Mouse (Mus musculus): ENCODE measurements around the gene Hsd17b11. TPM values are rescaled to one million over a fixed set of nuclear protein-coding genes. Genes with fewer than 3 reads are reported as not detected.

Hsd17b11 gene
- polyA plus RNA-seq, 1 experiment from 2014 or later: 19.1 TPM

- H3K9ac ChIP-seq (ENCODE audit: low read length): no peak overlapping the region
- no peak for ATAC-seq (ENCODE audit: low FRiP score, low TSS enrichment)
- H3K4me3 ChIP-seq (ENCODE audit: low read depth, low read length): no peak overlapping the region
- no peak overlapping the region; the same call in 1 of the 2 replicates for H3K27ac ChIP-seq (replicated peaks)
- H3K4me1 ChIP-seq (replicated peaks; ENCODE audit: control insufficient read depth, insufficient read depth): no peaks in the 10 kb centered on the region
- TF ChIP-seq CTCF (IDR thresholded peaks at IDR 0.05; ENCODE audit: low read depth) (no peak), EP300 (optimal IDR thresholded peaks at IDR 0.05) (no peak)
- no peaks in the 10 kb centered on the region for H3K9me3 ChIP-seq (ENCODE audit: control insufficient read depth, low read length)
- WGBS: 78% methylated on average over 5 of the region's 5 CpGs
- H3K36me3 ChIP-seq (ENCODE audit: control insufficient read depth, insufficient read depth, low read length): peaks cover 8% of the 10 kb centered on the region; the same call in 1 of the 2 replicates
- no peaks in the 10 kb centered on the region for H3K27me3 ChIP-seq (ENCODE audit: control insufficient read depth, insufficient read depth, low read length)
- no peak for DNase-seq (ENCODE audit: low spot score)
- H3K4me2 ChIP-seq (replicated peaks; ENCODE audit: low read depth): no peak overlapping the region
Measured at GRCm38 (mm10) chr5:104060429-104060828, 38.7 kb upstream of the Hsd17b11 start.

- Histone ChIP-seq H3K4me2 (replicated peaks; ENCODE audit: low read depth) (no peak overlapping the region), H3K9me3 (ENCODE audit: control insufficient read depth, low read length) (no peaks in the 10 kb centered on the region), H3K4me3 (ENCODE audit: low read depth, low read length) (no peak overlapping the region), H3K27ac (replicated peaks) (no peak overlapping the region), H3K27me3 (ENCODE audit: control insufficient read depth, insufficient read depth, low read length) (no peaks in the 10 kb centered on the region), H3K4me1 (replicated peaks; ENCODE audit: control insufficient read depth, insufficient read depth) (no peaks in the 10 kb centered on the region), H3K9ac (ENCODE audit: low read length) (no peak overlapping the region), H3K36me3 (ENCODE audit: control insufficient read depth, insufficient read depth, low read length) (peaks cover 8% of the 10 kb centered on the region; the same call in 1 of the 2 replicates)
- 40% methylated on average over 9 of the region's 9 CpGs for WGBS
- no peak for TF ChIP-seq EP300 (optimal IDR thresholded peaks at IDR 0.05)
- peak; percentile 26; the same call in 1 of the 2 replicates for TF ChIP-seq CTCF (IDR thresholded peaks at IDR 0.05; ENCODE audit: low read depth)
- DNase-seq (ENCODE audit: low spot score): no peak
- ATAC-seq (ENCODE audit: low FRiP score, low TSS enrichment): 0 out of 2 replicates have a peak, but pooled peaks have one; percentile 56
Measured at GRCm38 (mm10) chr5:104059628-104060027, 37.9 kb upstream of the Hsd17b11 start.

- no peak for TF ChIP-seq EP300 (optimal IDR thresholded peaks at IDR 0.05)
- peak; percentile 76 for TF ChIP-seq CTCF (IDR thresholded peaks at IDR 0.05; ENCODE audit: low read depth)
Measured at GRCm38 (mm10) chr5:104058021-104058420, 36.3 kb upstream of the Hsd17b11 start.

GRCm38 (mm10) chr5:104056295-104056694 lies 34.6 kb upstream of the Hsd17b11 start:
- Histone ChIP-seq H3K4me3 (ENCODE audit: low read depth, low read length) (no peak overlapping the region), H3K9me3 (ENCODE audit: control insufficient read depth, low read length) (no peaks in the 10 kb centered on the region), H3K36me3 (ENCODE audit: control insufficient read depth, insufficient read depth, low read length) (peaks cover 7% of the 10 kb centered on the region), H3K9ac (ENCODE audit: low read length) (no peak overlapping the region), H3K27me3 (ENCODE audit: control insufficient read depth, insufficient read depth, low read length) (no peaks in the 10 kb centered on the region), H3K27ac (replicated peaks) (no peak overlapping the region), H3K4me2 (replicated peaks; ENCODE audit: low read depth) (no peak overlapping the region), H3K4me1 (replicated peaks; ENCODE audit: control insufficient read depth, insufficient read depth) (no peaks in the 10 kb centered on the region)
- DNase-seq (ENCODE audit: low spot score) (no peak), ATAC-seq (ENCODE audit: low FRiP score, low TSS enrichment) (no peak)
- TF ChIP-seq EP300 (optimal IDR thresholded peaks at IDR 0.05): no peak
- TF ChIP-seq CTCF (IDR thresholded peaks at IDR 0.05; ENCODE audit: low read depth): no peak
- WGBS: 85% methylated on average over 7 of the region's 7 CpGs

More at GRCm38 (mm10) chr5:104058021-104058420, 36.3 kb upstream of the Hsd17b11 start:
- no peaks in the 10 kb centered on the region for H3K27me3 ChIP-seq (ENCODE audit: control insufficient read depth, insufficient read depth, low read length)
- no peaks in the 10 kb centered on the region for H3K9me3 ChIP-seq (ENCODE audit: control insufficient read depth, low read length)
- peak; percentile 59 for DNase-seq (ENCODE audit: low spot score)
- H3K4me3 ChIP-seq (ENCODE audit: low read depth, low read length): no peak overlapping the region
- H3K27ac ChIP-seq (replicated peaks): no peak overlapping the region
- H3K4me1 ChIP-seq (replicated peaks; ENCODE audit: control insufficient read depth, insufficient read depth): no peaks in the 10 kb centered on the region
- H3K36me3 ChIP-seq (ENCODE audit: control insufficient read depth, insufficient read depth, low read length): peaks cover 5% of the 10 kb centered on the region; the same call in 1 of the 2 replicates
- H3K9ac ChIP-seq (ENCODE audit: low read length): no peak overlapping the region
- 66% methylated on average over 15 of the region's 15 CpGs for WGBS
- H3K4me2 ChIP-seq (replicated peaks; ENCODE audit: low read depth): no peak overlapping the region
- no peak for ATAC-seq (ENCODE audit: low FRiP score, low TSS enrichment)

- Histone ChIP-seq H3K9me3 (ENCODE audit: control insufficient read depth, low read length) (no peaks in the 10 kb centered on the region), H3K4me3 (ENCODE audit: low read depth, low read length) (no peak overlapping the region), H3K36me3 (ENCODE audit: control insufficient read depth, insufficient read depth, low read length) (peaks cover 10% of the 10 kb centered on the region), H3K4me1 (replicated peaks; ENCODE audit: control insufficient read depth, insufficient read depth) (no peaks in the 10 kb centered on the region), H3K9ac (ENCODE audit: low read length) (no peak overlapping the region), H3K27me3 (ENCODE audit: control insufficient read depth, insufficient read depth, low read length) (no peaks in the 10 kb centered on the region), H3K27ac (replicated peaks) (no peak overlapping the region), H3K4me2 (replicated peaks; ENCODE audit: low read depth) (no peak overlapping the region)
- TF ChIP-seq CTCF (IDR thresholded peaks at IDR 0.05; ENCODE audit: low read depth) (no peak), EP300 (optimal IDR thresholded peaks at IDR 0.05) (no peak)
- DNase-seq (ENCODE audit: low spot score) (no peak), ATAC-seq (ENCODE audit: low FRiP score, low TSS enrichment) (no peak)
- 86% methylated on average over 4 of the region's 4 CpGs for WGBS
Measured at GRCm38 (mm10) chr5:104055816-104056215, 34.1 kb upstream of the Hsd17b11 start.

GRCm38 (mm10) chr5:104054938-104055337 lies 33.2 kb upstream of the Hsd17b11 start:
- no peak for DNase-seq (ENCODE audit: low spot score)
- Histone ChIP-seq H3K4me1 (replicated peaks; ENCODE audit: control insufficient read depth, insufficient read depth) (no peaks in the 10 kb centered on the region), H3K9me3 (ENCODE audit: control insufficient read depth, low read length) (no peaks in the 10 kb centered on the region), H3K36me3 (ENCODE audit: control insufficient read depth, insufficient read depth, low read length) (peaks cover 10% of the 10 kb centered on the region), H3K27ac (replicated peaks) (no peak overlapping the region), H3K27me3 (ENCODE audit: control insufficient read depth, insufficient read depth, low read length) (no peaks in the 10 kb centered on the region), H3K4me2 (replicated peaks; ENCODE audit: low read depth) (no peak overlapping the region), H3K9ac (ENCODE audit: low read length) (no peak overlapping the region), H3K4me3 (ENCODE audit: low read depth, low read length) (no peak overlapping the region)
- WGBS: 93% methylated on average over 4 of the region's 4 CpGs
- no peak for ATAC-seq (ENCODE audit: low FRiP score, low TSS enrichment)
- TF ChIP-seq EP300 (optimal IDR thresholded peaks at IDR 0.05) (no peak), CTCF (IDR thresholded peaks at IDR 0.05; ENCODE audit: low read depth) (no peak)

Data from stomach, postnatal 0 days (tissue).